Mouse (Mus musculus) small intestine, adult 2 months (tissue): ENCODE data around the gene Actl11.

Source experiments
- CTCF ChIP-seq: fragments of 200-500 bp; IDR thresholded peaks from 2 replicates; pipeline ENCODE4 v1.5.1; 2012; ENCODE audit warnings: low read depth, mild to moderate bottlenecking, control low read depth, inconsistent platforms, low read length, moderate library complexity, mixed read lengths; ENCODE audit not compliant: insufficient replicate concordance, insufficient read length; ENCODE audit errors: extremely low read depth
- POLR2A ChIP-seq: fragments of 200-500 bp; IDR thresholded peaks from 2 replicates; pipeline ENCODE4 v1.6.1; 2012; ENCODE audit warnings: low read depth, mild to moderate bottlenecking, control low read depth, inconsistent platforms, low read length, moderate library complexity

DNA sequence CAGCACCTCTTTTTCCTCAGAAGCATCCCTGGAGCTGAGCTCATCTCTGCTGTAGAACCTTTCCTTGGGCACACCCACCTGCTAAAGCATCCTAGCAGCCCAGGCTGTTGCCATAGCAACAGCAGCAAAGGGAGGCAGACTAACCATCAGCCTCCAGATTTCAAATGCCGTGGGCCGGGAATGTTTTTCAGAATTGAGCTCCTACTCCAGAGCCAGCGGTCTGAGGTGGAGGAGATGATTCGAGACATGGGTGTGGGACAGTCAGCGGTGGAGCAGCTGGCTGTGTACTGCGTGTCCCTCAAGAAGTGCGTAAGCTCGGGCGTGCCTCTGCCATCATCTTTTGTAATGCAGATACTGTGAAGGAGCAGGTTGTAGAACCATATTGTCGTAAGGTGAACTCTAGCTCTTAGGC is 33.1 kb downstream of the Actl11 start:
- no peak for TF ChIP-seq CTCF
- TF ChIP-seq POLR2A: no peak
